Mouse (Mus musculus): ENCODE results near the gene Tmem54.

Tmem54 gene

GRCm38 (mm10) chr4:129158549-129158948 is 53.2 kb downstream of the Tmem54 start:
- no peak for DNase-seq

DNA sequence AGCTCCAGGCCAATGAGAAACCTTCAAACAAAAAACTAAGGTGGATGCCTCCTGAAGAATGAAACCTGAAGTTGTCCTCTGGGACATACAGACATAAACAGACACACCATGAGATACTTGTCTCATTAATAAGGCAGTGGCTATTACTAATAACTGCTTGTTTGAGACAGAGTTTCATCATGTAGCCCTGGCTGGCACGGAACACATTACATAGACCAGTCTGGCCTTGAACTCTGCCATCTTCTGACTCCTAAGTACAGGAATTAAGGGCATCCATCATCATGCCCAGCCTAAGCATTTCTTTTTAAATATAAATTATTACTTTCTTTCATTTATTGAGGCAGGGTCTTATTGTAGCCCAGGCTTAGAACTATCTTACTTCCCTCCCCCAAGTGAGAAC is 55.7 kb downstream of the Tmem54 start:
- no peak for DNase-seq
